Mouse (Mus musculus): ENCODE results near the gene Pdgfa.

GRCm38 (mm10) chr5:138997171-138997788 lies at the start of gene Pdgfa:
- TF ChIP-seq POLR2A (IDR thresholded peaks at IDR 0.05; ENCODE audit: control insufficient read depth, extremely low read depth, insufficient read depth, low read length, poor library complexity) (no peak), CTCF (IDR thresholded peaks at IDR 0.05; ENCODE audit: borderline replicate concordance, control insufficient read depth, extremely low read depth, insufficient read depth, low read length, poor library complexity) (no peak)

Data from thymus, adult 2 months (tissue).